Mouse (Mus musculus): Measurements from ENCODE around the gene Cep128.
"Not testable (repeated sequence)": the region's sequence is repeated elsewhere in the genome, so short reads cannot be mapped to it uniquely, and the experiment has no call there.

The Cep128 gene

DNA sequence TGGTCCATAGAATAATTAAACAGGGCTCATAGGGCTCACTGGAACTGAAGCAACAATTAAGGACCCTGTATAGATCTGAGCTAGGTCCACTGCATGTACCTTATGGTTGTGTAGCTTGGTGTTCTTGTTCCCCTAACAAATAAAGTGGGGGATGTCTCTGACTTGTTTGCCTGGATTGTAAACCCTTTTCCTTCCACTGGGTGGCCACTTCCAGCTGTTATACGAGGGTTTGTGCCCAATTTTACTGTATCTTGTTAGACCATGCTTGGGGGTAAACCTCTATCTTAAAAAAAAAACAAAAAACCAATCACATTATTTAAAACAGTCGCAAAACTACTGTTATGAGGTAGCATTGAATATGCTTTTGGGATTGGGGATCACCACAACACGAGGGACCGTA is 402.2 kb downstream of the Cep128 start:
- Histone ChIP-seq H3K4me3 (replicated peaks; ENCODE audit: low read length) (no peak overlapping the region), H3K9me3 (ENCODE audit: low read length) (peaks cover 18% of the 10 kb centered on the region), H3K36me3 (ENCODE audit: insufficient read depth, low read length) (no peaks in the 10 kb centered on the region), H3K4me1 (replicated peaks; ENCODE audit: low read depth, low read length) (no peaks in the 10 kb centered on the region), H3K27me3 (ENCODE audit: insufficient read depth, low read length) (no peaks in the 10 kb centered on the region)
- no peak for TF ChIP-seq NANOG (IDR thresholded peaks at IDR 0.05; ENCODE audit: borderline replicate concordance, low read length)
- TF ChIP-seq CTCF (conservative IDR thresholded peaks at IDR 0.05; ENCODE audit: low read length): no peak
- no peak for TF ChIP-seq POU5F1 (IDR thresholded peaks at IDR 0.05; ENCODE audit: borderline replicate concordance, low read length)

DNA sequence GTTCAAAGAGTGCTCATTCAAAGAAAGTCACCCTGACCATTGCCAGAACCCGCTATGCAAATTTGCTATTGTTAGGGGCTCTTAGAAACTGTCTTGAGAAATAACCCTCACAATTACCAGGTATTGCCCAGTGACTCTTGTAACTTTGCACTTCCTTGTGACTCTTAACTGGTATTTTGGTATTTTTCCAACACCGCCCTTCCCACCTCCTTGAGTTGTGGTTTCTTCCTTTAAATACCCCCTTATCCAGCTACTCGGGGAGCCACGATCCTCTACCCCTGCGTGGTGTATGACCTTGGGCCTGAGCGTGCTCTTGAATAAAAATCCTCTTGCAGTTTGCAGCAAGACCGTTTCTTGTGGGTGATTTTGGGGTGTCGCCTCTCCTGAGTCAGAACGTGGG is 407.8 kb downstream of the Cep128 start:
- H3K4me1 ChIP-seq (replicated peaks; ENCODE audit: low read depth, low read length); H3K36me3 ChIP-seq (ENCODE audit: insufficient read depth, low read length); H3K27me3 ChIP-seq (ENCODE audit: insufficient read depth, low read length); H3K4me3 ChIP-seq (replicated peaks; ENCODE audit: low read length): not testable (repeated sequence)
- peaks cover 34% of the 10 kb centered on the region for H3K9me3 ChIP-seq (ENCODE audit: low read length)

DNA sequence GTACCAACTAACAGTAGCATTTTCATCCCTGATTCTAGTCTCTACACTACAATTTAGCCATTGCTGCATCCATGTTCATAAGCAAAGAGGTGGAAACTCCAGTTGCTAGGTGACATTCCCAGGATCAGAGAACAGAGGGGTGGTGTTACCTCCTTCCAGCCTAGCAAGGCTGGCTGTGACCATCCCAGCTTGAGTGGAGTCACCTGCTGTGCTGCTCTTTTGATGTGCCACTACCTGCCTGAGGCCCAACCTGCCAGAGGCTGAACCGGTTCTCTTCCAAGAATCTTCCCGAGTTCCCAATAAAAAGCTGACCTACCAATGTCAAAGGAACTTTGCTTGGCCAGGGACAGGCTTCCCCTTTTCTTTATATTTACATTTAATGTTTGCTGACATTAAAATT is 408.8 kb downstream of the Cep128 start:
- peaks cover 34% of the 10 kb centered on the region for H3K9me3 ChIP-seq (ENCODE audit: low read length)
- H3K4me3 ChIP-seq (replicated peaks; ENCODE audit: low read length): no peak overlapping the region
- H3K36me3 ChIP-seq (ENCODE audit: insufficient read depth, low read length): no peaks in the 10 kb centered on the region
- no peaks in the 10 kb centered on the region for H3K27me3 ChIP-seq (ENCODE audit: insufficient read depth, low read length)
- H3K4me1 ChIP-seq (replicated peaks; ENCODE audit: low read depth, low read length): no peaks in the 10 kb centered on the region
- TF ChIP-seq NANOG (IDR thresholded peaks at IDR 0.05; ENCODE audit: borderline replicate concordance, low read length): no peak
- TF ChIP-seq POU5F1 (IDR thresholded peaks at IDR 0.05; ENCODE audit: borderline replicate concordance, low read length): no peak
- TF ChIP-seq CTCF (conservative IDR thresholded peaks at IDR 0.05; ENCODE audit: low read length): no peak

DNA sequence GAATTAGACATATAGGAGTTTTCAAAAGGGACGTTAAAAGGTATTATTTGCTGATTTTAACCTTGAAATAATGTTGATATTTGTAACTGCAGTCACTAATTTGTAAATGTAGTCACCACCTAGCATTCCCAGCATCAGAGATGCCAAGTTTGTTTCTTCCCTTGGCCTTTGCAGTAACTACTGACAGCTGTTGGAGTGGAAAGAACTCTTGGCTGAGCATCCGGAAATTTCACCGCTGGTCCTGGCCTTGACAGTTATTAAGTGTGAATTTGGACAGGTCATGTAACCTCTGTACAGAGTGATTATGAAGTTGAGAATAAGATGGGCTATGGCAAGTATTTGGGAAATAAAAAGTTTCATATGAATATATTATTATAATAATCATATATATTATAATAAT is 413.1 kb downstream of the Cep128 start:
- TF ChIP-seq NANOG (IDR thresholded peaks at IDR 0.05; ENCODE audit: borderline replicate concordance, low read length) (no peak), POU5F1 (IDR thresholded peaks at IDR 0.05; ENCODE audit: borderline replicate concordance, low read length) (no peak), CTCF (conservative IDR thresholded peaks at IDR 0.05; ENCODE audit: low read length) (no peak)
- H3K27me3 ChIP-seq (ENCODE audit: insufficient read depth, low read length): no peaks in the 10 kb centered on the region
- H3K4me1 ChIP-seq (replicated peaks; ENCODE audit: low read depth, low read length): no peaks in the 10 kb centered on the region
- no peak overlapping the region for H3K4me3 ChIP-seq (replicated peaks; ENCODE audit: low read length)
- peaks cover 8% of the 10 kb centered on the region for H3K9me3 ChIP-seq (ENCODE audit: low read length)
- H3K36me3 ChIP-seq (ENCODE audit: insufficient read depth, low read length): no peaks in the 10 kb centered on the region

DNA sequence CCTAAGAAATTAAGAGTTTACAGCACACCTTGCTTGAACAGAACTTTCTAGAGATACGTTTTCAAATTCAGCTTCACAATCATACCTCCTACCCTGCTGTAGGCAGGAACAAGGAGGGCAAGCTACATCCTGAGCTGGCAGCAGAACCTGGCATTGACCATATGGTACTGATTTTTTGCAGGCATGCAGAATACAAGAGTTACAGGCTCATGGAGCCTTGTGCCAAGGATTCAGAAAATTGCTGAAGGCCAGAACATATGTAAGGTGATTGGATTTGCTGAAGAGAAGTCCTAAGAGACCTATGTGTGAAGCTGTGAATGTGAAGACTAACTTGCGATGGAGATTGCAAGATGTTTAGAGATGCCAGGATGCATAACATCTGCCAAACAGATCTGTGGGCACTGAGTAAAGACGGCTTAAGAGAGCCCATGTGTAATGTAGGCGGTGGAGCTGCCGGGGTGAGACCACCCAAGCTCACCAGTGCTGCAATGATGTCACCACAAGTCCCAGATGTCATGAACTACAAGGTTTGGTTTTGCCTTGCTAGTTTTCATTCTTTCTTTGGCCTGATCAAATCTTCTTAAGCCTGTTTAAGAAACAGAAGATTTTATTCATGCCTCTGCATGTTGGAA is 422.7 kb downstream of the Cep128 start:
- H3K4me1 ChIP-seq (replicated peaks; ENCODE audit: low read depth, low read length): no peaks in the 10 kb centered on the region
- H3K9me3 ChIP-seq (ENCODE audit: low read length): no peaks in the 10 kb centered on the region
- no peak for TF ChIP-seq CTCF (conservative IDR thresholded peaks at IDR 0.05; ENCODE audit: low read length)
- TF ChIP-seq POU5F1 (IDR thresholded peaks at IDR 0.05; ENCODE audit: borderline replicate concordance, low read length): no peak
- no peaks in the 10 kb centered on the region for H3K36me3 ChIP-seq (ENCODE audit: insufficient read depth, low read length)
- no peak overlapping the region for H3K4me3 ChIP-seq (replicated peaks; ENCODE audit: low read length)
- no peaks in the 10 kb centered on the region for H3K27me3 ChIP-seq (ENCODE audit: insufficient read depth, low read length)

DNA sequence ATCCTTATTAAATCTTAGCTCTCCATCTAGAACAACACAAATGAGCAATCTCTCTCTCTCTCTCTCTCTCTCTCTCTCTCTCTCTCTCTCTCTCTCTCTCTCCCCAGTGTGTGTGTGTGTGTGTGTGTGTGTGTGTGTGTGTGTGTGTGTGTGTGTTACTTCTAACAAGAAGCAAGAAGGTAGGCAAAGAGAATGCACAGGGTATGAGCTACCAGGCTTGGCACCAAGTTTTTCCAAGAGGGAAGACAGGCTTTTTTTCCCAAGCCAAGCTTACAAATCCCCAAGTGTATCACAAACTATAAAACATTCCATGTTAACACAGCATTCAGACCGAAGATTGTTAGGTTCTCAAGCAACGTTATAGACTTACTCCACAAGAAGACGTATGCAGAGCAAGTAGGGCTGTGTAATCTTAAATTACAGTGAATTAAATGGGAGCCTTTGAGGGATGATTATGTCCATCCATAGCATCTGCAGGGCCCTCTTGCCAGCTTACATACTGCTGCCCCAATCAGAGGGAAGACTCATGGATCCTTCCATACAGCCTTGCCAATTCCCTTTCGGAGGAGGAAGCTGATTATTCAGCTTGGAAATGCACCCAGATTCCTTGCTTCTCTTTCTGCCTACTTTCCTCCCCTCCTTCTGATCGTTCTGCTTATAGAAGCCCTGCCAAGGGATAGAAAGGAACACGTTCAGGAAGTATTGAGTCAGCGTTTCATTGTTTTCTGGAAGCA is 429.3 kb downstream of the Cep128 start:
- no peaks in the 10 kb centered on the region for H3K4me1 ChIP-seq (replicated peaks; ENCODE audit: low read depth, low read length)
- no peak for TF ChIP-seq CTCF (conservative IDR thresholded peaks at IDR 0.05; ENCODE audit: low read length)
- no peak for TF ChIP-seq POU5F1 (IDR thresholded peaks at IDR 0.05; ENCODE audit: borderline replicate concordance, low read length)
- no peak for TF ChIP-seq NANOG (IDR thresholded peaks at IDR 0.05; ENCODE audit: borderline replicate concordance, low read length)
- no peak overlapping the region for H3K4me3 ChIP-seq (replicated peaks; ENCODE audit: low read length)
- no peaks in the 10 kb centered on the region for H3K36me3 ChIP-seq (ENCODE audit: insufficient read depth, low read length)
- H3K27me3 ChIP-seq (ENCODE audit: insufficient read depth, low read length): no peaks in the 10 kb centered on the region
- H3K9me3 ChIP-seq (ENCODE audit: low read length): no peaks in the 10 kb centered on the region

Data from E14TG2a.4 (cell line).